Mouse (Mus musculus): ENCODE results near the gene Nfia.
A peak's percentile ranks its signal among the peaks of the same experiment; 100 is the strongest.

Gene Nfia

DNA sequence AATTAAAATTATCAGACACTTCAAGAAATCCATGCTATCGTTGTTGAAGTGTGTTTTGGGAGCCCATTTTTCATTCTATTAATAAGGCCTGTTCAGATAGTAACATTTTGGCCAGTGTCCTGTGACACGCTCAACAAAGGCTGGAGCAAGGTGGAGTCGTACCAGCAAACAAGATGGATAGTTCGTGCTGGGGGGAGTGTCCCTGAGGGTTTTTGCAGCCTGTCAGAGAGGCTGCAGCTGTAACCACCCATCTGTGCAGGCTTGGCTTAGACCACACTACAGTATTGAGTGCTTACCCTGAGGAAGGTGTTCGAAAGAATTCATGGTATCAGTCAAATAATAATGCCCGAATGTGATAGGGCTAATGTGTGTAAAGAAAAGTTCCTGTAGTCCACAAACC is 139.6 kb downstream of the Nfia start:
- no peak for DNase-seq (ENCODE audit: low spot score)

DNA sequence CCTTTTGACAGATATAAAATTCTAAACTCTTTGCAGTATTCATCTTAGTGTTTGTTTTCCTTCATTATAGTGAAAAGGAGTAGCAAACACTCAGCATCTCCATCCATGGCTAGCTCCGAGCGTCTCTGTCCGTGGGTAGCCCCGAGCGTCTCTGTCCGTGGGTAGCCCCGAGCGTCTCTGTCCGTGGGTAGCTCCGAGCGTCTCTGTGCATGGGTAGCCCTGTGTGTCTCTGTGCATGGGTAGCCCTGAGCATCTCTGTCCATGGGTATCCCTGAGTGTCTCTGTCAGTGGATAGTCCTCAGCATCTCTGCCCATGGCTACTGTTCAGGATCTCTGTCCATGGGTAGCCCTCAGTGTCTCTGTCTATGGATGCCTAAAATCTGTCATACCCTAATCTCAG is 140.0 kb downstream of the Nfia start:
- no peak for DNase-seq (ENCODE audit: low spot score)

DNA sequence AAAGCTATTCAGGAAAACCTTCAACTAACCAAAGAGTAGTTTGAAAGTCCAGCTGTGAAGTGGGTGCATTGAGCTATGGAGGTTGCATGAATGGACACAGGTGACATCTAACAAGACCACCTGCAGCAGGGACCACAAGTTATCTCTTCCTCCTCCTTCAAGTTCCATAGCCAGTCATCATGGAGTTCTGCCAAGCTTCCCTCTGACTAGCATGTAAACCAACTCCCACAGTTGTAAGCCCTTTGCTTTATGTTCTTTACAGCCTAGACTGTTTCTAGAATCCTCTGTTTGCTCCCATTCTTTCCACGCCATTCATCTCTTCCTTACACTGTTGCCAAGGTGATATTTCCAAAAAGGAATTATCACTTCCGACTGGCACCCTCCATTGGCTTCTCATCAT is 141.8 kb downstream of the Nfia start:
- no peak for DNase-seq (ENCODE audit: low spot score)

DNA sequence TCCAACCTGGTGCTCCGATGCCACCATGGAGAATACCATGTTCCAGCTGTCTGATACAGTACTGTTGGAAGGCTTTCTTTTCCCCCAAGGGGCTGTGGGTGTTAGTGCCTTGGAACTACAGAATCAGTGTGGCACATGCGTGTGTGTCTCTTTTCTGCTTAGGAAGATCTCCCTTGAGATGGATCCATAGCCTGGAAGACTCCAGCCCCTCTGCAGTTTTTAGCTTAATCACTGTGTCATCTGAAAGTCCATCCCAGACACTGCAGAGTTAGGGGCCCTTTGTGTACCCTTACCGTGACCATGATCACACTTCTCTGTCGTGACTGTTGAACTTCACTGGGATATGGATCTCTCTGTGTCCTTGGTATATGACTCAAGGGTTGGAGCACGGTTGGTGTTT is 142.2 kb downstream of the Nfia start:
- no peak for DNase-seq (ENCODE audit: low spot score)

DNA sequence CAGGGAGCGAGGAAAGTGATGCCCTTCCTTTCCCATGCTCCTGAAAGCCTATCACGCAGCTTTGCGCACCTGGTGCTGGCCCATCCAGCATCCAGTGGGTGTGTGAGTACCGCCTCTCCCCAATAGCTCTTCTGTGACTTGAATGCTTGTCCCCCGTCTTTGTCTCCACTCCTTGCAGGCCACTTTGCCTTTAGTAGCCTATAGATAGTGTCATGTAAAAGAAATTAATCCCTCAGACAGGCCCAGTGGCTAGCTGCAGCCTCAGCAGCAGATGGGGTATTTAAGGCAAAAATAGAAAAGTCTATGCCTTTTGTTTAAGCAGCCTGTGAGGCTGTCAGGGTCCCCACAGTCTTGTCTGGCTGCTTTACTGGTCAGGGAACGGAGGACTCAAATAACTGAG is 145.0 kb downstream of the Nfia start:
- DNase-seq (ENCODE audit: low spot score) = no peak

DNA sequence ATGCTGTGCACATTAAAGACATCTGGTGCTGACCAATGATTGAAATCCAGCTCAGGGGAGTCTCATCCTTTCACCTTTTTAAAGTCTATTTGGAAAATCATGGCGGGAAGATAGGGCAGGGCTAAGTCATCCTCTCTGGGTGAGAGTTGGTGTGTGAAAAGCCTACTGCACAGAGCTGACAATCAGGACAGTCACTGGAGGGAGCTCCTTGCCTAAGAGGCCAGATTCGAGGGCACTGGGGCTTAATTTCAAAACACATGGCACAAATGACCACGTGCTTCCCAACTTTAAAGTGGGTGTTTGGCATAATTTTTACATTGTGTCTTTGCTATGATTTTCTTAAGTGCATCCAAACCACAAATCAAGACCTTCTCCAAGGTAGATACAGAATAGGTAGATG is 146.1 kb downstream of the Nfia start:
- no peak for DNase-seq (ENCODE audit: low spot score)

DNA sequence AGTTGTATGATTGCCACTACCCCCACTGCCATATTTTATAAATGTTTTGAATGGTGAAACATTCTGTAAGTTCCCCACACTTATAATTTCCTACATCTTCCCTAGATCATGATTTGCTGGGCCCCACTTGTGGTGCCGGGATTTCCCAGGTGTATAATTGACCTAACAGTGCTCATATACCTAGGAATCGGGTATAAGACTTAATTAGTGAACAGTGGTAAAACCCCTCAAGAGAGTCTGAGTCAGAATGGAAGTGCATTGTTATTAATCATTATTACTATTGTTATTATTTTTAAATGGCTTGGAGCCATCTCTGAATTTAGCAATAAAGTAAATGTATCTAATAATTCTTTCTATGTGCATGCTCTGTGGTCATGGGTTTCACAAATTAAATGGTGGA is 147.2 kb downstream of the Nfia start:
- DNase-seq (ENCODE audit: low spot score) = no peak

DNA sequence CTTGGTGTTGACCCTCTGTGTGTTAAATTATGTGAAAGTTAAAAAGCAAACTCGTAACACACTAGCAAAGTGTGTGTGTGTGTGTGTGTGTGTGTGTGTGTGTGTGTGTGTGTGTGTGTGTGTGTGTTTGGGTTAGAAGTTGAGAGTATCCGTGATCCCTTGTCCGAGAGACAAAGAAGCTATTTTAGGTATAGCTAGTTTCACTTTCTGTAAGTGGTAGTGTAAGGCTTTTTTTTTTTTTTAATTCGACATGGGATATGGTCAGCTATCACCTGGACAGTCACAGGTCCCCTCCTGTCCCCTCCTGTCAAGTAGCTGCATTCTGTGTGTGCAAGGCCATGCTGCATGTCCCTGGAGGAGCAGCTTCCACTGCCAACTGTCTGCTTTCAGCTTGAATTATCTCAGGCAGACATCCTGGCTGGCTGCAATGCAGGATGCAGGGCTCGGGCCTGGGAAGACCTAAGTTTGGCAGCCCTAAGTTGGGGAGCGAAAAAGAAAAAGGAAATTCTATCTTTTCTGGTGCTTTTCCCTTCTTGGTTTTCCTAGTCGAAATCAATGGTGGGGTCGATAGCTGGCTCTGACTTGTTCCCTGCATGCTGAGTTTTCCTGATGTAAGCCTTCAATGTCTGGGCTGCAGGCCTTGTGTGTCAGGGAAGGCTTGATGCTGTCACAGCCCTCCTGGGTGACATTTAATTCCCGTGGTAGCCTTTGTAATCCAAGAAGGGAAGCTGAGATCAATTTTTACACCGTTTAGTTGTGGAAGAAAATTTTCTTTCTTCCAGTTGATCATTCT is 147.9 kb downstream of the Nfia start:
- peak; percentile 24 for DNase-seq (ENCODE audit: low spot score)

DNA sequence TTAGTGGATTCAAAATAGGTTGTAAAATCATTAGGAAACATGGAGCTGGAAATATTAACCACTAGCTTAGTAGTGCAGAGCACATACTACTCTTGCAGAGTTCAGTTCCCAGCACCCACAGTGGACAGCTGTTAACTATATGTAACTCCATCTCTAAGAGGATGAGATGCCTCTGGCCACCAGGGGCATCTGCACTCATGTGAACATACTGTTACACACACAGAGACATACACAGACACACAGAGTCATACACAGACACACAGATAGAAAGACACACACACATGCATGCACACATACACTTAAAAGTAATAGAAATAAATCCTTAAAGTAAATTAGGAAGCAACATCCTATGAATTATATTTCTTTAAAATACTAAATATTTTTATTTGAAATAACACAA is 149.1 kb downstream of the Nfia start:
- DNase-seq (ENCODE audit: low spot score) = no peak

DNA sequence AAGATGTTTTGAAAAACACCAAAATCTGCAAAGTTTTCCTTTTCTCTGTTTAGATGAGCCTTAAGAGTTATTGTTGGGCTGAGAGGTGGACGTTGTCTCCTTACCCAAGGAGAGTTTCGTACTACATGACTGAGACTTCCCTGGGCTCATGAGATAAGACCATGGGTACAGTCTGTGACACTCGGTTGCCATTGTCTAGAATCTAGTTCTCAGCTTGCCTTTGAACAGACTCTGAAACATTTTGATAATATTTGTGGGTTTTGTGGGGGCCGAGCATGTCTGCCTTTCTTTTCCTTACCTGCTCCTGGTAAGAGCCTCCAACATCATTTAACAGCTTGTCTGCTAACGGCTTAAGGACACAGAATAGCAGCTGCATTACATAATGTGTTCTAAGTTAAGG is 150.7 kb downstream of the Nfia start:
- DNase-seq (ENCODE audit: low spot score) = no peak

DNA sequence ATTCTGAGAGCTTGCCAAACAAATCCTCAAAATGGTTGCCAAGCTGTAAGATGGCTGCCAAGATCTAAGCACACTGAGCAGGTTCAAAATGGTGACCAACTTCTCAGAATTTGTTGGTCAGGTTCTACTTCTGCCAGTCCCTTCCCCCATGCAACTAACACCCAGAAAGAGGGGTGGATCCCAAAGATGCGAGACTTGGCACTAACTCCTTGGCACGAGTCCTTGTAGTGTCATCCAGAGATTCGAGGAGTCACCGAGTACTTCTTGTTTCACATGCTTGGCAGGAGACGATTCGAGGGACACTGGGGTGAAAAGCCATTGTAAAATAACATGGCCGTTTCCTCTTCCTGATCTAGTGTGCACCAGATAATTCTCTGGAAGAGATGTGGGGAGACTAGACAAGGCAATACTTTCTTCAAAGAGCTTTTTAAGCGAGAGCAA is 151.4 kb downstream of the Nfia start:
- peak; percentile 47 for DNase-seq (ENCODE audit: low spot score)

DNA sequence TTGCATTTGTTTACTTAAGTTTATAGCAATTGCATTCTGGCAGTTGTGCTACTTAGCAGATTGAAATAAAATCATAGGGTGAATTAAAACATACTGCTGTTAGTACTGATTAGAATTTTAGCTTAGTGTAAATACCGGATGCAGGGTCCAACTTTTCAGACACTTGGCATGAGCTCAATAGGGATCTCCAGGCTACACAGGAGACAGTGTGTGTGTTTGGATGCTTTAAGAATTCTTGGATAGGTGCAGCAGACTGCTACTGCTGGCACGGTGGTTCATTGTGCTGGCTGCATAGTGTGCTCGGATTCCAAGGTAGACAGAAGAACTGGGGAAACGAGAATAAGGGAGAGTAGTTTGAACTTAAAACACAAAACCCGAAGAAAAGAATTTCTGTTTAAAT is 151.9 kb downstream of the Nfia start:
- DNase-seq (ENCODE audit: low spot score) = no peak

DNA sequence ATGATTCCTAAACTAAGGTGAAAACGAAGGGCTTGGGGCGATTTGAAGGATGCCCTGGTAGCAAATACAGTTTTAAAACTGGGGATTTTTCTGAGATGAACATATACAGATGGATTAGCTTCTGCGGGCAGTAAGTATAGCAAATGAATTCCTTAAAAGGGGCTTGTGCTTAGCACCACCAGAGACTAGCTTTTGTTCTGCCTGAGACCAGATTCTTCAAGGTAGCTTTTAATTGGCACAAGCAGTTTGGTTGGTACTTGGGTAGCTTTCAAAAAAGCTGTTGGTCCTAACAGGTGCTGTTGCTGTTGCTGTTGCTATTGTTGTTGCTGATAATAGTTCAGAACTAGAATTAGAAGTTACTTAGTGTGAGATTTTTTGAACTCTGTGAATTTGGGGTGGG is 152.3 kb downstream of the Nfia start:
- DNase-seq (ENCODE audit: low spot score) = no peak

DNA sequence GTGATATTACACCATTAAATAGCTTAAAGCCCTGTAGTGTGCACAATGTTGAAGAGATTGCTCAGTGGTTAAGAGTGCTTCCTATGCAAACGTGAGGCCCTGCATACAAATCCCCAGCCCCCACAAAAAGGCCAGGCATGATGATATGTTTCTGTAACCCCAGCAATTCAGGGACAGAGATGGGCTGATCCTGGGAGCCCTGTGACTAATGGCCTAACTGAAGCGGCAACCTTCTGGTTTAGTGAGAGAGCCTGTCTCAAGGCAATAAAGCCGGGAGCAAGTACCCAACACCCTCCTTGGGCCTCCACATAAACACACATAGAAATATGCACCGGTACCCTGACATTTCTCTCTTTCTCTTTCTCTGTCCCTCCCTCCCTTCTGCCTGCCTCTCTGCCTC is 153.1 kb downstream of the Nfia start:
- no peak for DNase-seq (ENCODE audit: low spot score)

DNA sequence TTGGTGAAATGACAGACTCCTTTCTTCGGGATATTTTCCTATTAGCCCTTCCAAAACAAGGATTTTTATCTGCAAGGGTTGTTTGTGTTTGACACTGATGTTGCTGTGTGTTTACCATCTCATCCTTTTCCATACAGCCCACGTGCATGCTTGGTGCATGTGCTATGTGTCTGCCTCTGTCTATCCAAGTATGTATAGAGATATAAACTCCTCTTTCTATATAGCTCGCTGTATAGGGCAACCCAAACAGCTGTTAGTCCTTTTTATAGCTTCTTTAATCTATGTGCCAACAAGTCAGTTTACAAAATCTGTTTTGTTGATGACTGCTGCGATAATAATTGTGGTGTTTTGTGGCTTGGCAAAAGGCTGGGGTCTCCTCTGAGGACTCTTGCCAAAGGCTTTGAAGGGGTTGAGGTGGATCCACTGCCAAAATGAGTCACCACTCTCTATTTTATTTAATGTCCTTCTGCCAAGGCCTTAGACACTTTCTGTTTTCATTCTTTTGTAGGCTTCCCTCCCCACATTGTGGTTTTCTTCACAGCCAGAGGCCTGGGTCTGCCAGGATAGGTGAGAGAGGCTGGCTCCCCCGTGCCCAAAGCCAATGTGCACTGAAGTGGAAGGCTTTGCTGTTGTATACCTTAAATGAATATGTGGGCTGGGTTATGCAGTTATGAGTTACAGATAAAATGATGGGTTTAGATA is 154.2 kb downstream of the Nfia start:
- peak; percentile 34 for DNase-seq (ENCODE audit: low spot score)

DNA sequence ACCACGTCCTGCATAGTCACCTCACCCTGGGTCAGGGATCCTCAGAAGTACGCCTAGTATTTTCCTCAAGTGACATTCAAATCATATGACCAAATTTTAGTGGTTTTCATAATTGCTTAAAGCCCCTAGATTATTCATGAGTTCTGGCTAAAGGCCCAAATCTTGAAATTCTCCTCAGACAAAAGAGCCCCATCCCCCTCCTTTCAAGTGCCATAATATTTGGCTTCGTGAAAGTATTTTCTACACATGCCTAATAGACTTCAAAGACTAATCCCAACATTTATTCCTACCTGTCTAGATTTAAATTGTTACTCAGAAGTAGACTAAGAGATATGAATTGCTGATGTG is 154.7 kb downstream of the Nfia start:
- no peak for DNase-seq (ENCODE audit: low spot score)

DNA sequence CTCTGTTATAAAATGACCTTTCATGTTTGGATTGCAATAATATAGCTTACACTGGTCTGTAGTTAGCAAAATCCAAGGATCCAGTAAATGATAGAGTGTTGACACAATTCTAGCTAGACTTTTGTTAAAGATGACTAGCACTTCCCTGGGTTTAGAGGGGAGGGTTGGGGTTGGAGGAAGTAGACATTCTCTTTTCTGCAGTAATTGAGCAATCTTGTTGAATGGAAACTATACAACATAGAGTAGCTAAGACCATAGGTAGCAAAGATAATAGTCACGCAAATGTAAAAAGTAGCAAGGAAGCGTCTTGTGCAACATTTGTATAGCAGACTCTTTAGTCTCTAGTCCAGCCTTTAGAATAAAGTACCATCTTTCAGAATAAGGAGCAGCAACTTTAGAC is 163.8 kb downstream of the Nfia start:
- DNase-seq (ENCODE audit: low spot score) = no peak

DNA sequence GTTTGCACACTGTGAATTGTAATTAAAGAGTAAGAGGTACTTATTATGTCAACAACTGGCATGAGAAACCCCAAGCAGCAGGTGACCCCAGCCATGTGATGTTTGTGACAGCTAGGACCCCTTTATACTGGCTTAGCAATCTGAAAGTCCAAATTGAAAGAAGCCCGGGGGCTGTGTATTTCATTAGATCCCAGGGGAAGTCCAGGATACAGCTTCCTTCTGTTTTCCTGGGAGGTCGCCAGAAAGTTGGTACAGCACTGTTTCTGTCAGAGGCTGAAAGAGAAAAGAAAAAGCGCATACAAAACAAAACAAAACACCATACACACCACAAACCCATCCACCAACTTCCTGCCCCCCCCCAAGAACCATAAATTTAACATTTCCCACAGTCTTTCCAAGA is 164.4 kb downstream of the Nfia start:
- no peak for DNase-seq (ENCODE audit: low spot score)

DNA sequence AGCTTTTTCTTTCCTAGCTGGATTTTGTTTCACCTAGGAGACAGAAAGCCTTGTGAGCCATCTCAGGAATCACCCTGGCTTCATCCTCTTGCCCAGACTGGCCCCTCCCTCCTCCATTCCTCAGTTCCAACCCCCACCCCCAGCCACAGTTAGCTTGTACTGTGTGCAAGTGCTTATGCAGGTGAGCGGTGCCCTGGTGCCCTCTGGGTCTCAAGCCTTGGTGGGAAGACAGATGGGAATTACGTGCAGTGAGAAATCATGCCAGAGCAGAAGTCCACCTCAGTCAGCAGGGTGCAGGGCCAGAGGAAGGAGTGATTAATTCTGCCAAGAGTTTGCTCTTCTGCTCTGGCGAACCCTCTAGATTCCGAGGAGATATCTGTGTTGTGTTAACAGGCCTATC is 167.0 kb downstream of the Nfia start:
- no peak for DNase-seq (ENCODE audit: low spot score)

DNA sequence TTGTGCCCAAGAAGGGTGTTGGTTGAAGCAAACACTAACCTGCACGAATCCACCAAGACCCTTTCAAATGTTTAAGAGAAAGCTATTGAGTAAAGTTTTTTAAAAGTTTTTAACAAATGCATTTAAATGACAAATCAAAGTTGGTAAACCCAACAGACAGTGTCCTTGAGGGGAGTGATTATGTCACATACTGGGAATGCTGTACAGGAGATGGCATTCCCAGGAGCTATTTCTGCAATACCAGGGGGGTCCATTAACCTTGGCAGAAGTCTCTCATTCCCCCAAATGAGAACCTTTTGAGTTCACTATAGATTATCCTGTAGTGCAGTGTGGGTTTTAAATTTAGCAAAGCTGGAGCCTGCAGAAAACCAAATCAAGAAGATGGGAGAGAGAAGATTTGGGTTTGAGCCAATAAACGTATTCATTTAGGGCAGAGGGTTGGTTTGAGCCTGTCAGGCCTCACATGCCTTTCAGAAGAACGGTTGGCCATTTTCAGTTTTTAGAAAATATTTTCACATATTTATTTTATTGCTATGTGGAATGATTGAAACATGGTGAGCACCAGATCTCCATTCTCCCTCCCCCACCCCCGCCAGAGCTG is 167.5 kb downstream of the Nfia start:
- no peak for DNase-seq (ENCODE audit: low spot score)

DNA sequence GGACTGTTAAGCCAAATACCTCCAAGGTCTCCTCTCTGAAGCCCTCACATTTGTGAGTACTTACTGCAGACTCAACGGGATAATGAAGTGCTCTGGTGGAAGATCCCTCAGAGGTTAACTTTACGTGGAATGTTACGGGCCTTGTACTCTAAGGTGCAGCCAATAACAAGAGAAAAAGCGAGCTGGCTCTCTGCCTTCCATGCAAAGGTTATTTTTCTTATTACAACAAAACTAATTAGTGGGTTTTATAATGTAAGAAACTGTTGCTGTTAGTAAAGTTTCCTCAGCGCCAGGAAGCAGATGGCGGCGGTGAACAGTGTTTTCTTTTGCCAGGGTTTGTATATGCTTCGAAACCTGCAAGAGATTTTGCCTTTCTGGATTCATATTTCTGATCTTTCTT is 169.1 kb downstream of the Nfia start:
- DNase-seq (ENCODE audit: low spot score) = no peak

DNA sequence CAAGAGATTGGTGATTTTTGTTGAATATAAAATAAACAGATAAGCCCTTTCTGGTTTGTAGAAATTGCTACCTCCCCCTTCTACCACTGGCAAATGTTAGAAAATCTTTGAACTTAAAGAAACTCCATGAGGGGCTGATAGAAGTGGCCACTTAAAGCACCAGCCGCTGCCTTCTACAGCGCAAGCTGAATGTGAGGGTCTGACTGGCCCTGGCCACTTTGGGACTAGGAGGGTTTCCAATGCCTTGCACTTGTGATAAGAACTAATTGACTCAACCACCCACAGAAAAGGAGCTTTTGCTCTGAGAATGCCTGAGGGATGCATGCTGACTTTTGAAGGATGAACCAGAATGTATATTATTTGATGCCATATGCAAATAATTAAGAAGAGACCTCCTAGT is 171.8 kb downstream of the Nfia start:
- no peak for DNase-seq (ENCODE audit: low spot score)

DNA sequence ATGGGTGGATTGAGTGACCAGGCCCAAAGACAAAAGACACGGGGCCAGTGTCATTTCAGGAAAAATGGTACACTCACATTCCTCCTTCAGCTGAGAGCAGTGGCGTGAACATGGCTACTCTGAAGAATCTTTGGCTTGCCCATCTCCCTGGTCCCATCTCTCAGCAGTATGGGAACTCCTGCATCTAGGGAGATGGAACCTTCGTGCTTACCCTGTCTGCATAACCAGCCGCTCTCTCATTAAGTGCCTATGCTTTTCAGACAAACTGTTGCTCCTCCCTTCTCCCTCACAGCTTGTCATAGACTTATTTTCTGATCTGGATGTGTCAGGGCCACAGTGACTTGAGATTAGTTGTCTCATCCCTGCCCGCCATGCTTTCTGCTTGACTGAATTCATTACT is 174.9 kb downstream of the Nfia start:
- DNase-seq (ENCODE audit: low spot score) = no peak

DNA sequence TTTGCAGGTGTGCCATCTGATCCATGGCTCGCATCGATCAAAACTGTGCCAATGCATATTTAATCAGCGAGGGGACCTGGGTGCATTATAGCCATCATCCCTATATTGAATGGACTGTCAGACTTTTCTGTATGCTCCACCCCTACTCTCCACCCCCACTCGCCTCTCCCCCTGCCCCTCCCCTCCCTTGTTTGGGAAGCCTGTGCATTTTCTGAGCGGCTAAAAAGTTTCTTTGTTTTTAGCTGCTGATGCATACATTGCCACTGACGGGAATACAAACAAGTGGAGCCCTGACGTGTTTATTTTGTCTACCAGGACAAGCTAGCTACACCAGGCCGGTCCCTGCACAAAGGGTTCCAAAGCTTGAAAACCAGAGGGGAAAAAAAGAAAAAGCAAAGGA is 175.7 kb downstream of the Nfia start:
- DNase-seq (ENCODE audit: low spot score) = no peak

All from ovary, postnatal 36 days (tissue).